12 mouse cellular contexts compared by ENCODE assay signal in the genomic region with DNA sequence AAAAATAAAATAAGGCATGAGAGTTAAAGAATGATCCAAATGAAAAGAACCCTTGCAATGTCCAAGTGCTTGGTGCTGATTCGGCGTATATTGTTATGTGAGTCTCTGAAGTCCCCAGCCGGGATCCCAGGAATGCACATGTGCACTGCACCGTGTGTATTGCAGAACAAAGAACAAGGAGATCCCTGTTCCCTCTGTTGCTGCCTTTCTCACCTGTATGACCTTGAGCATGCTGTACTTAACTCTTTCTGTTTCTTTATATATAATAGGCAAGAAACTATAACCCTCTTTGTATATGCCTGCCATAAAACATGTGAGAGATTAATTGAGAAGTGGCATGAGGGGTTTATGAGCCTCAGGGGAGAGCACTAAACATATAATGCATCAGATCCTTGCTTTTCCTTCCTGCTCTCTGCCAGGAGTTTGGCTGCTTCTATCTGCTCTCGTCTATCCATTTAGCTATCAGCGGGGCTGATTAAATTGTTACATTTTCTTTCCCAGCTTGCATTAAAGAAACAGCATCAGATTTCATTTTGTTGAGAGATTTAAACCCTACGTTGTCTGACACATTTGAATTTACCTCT.
DNase-seq lines count a peak whose midpoint lies in the region; ATAC-seq lines count a peak whose summit lies in the region.
"Had no signal": no experiment of that assay in that cellular context is flagged by ENCODE, and none has a peak within 500 bp of the region (broad histone marks: within the 10 kb centered on the region; RNA-seq: fewer than 3 reads in every experiment).

No protein-coding gene starts in this region.

- H3K36me3 ChIP-seq in forebrain, embryonic 14.5 days (ENCODE audit: control insufficient read depth, insufficient read depth, low read length): no peaks in the 10 kb centered on the region
- H3K36me3 ChIP-seq in neural tube, embryonic 12.5 days: no peaks in the 10 kb centered on the region

- H3K27ac ChIP-seq in forebrain, embryonic 14.5 days (ENCODE audit: low read depth, low read length): no peak overlapping the region
- no peak overlapping the region for H3K27ac ChIP-seq in neural tube, embryonic 12.5 days

- no peak overlapping the region for H3K4me3 ChIP-seq in forebrain, embryonic 14.5 days (ENCODE audit: low read depth, low read length)
- no peak overlapping the region for H3K4me3 ChIP-seq in neural tube, embryonic 12.5 days
- H3K4me3 ChIP-seq: myocyte had no signal

- 0 out of 2 replicates have a peak, but pooled peaks have one; percentile 55 for ATAC-seq in forebrain, embryonic 14.5 days
- peak; percentile 78 for ATAC-seq in neural tube, embryonic 12.5 days (ENCODE audit: low FRiP score, low read depth)
- ATAC-seq: lung, postnatal 0 days had no signal

- 26% methylated on average over 7 of the region's 7 CpGs for WGBS in forebrain, embryonic 14.5 days
- 35% methylated on average over 7 of the region's 7 CpGs for WGBS in neural tube, embryonic 12.5 days

- H3K27me3 ChIP-seq in forebrain, embryonic 14.5 days (replicated peaks; ENCODE audit: control insufficient read depth, insufficient read depth, low read length): no peaks in the 10 kb centered on the region
- no peaks in the 10 kb centered on the region for H3K27me3 ChIP-seq in neural tube, embryonic 12.5 days (replicated peaks)

- H3K4me2 ChIP-seq in forebrain, embryonic 14.5 days (ENCODE audit: low read length): no peak overlapping the region
- no peak overlapping the region for H3K4me2 ChIP-seq in neural tube, embryonic 12.5 days (replicated peaks)

- intact Hi-C loops in left cerebral cortex, postnatal 4 days (cut with DNase I): no loop called here

- H3K9me3 ChIP-seq in forebrain, embryonic 14.5 days (replicated peaks; ENCODE audit: control insufficient read depth, low read length): no peaks in the 10 kb centered on the region
- H3K9me3 ChIP-seq in neural tube, embryonic 12.5 days: no peaks in the 10 kb centered on the region

- peaks cover 13% of the 10 kb centered on the region for H3K4me1 ChIP-seq in forebrain, embryonic 14.5 days (ENCODE audit: control insufficient read depth, insufficient read depth, low read length)
- peaks cover 10% of the 10 kb centered on the region; the same call in 1 of the 2 replicates for H3K4me1 ChIP-seq in neural tube, embryonic 12.5 days

- peak; percentile 29 for DNase-seq in embryo, embryonic 10 days (ENCODE audit: low spot score)
- DNase-seq in embryo, embryonic 9.5 days (ENCODE audit: extremely low spot score): no peak
- peak; percentile 28 for DNase-seq in forebrain, embryonic 14.5 days (ENCODE audit: low spot score)
- DNase-seq in hindlimb bud, embryonic 11.5 days (ENCODE audit: extremely low spot score, low read depth, low spot score): peak; percentile 47
- DNase-seq in right cerebral cortex, postnatal 10 days (ENCODE audit: low spot score in 2 of 2): no peak
- DNase-seq in left cerebral cortex, postnatal 4 days: no peak
- DNase-seq in layer of hippocampus, adult 11-12 months (ENCODE audit: low spot score): no peak
- DNase-seq: layer of hippocampus, postnatal 36 days; thymus, adult 2 months had no signal

- no peak overlapping the region for H3K9ac ChIP-seq in forebrain, embryonic 14.5 days (ENCODE audit: low read length)
- no peak overlapping the region for H3K9ac ChIP-seq in neural tube, embryonic 12.5 days

Comparison
In these comparisons a context has a peak if more than half of its experiments do, and no peak if none do; other contexts are left out.
1. DNase-seq: peak in embryo, embryonic 10 days (single experiment), forebrain, embryonic 14.5 days (single experiment) and hindlimb bud, embryonic 11.5 days (single experiment); none in embryo, embryonic 9.5 days (single experiment), right cerebral cortex, postnatal 10 days (0 of 2), left cerebral cortex, postnatal 4 days (single experiment) and layer of hippocampus, adult 11-12 months (single experiment).